Mouse (Mus musculus) MEL (cell line): ENCODE measurements at regions not wholly inside any gene's neighbourhood (a gene's known extent, or its start where the extent isn't known, plus 50 kb on each side); places are given as distances from the start of the nearest gene placed in this dataset.

Experiments used
- DNase-seq: peaks from one replicate; pipeline ENCODE4 v3.0.0; 2011; ENCODE audit warnings: low read depth, low spot score
- H3K27ac ChIP-seq: 2 replicates; pipeline ENCODE4 v1.5.1; 2012; ENCODE audit warnings: low read depth, mild to moderate bottlenecking, control low read depth, low read length, moderate library complexity; ENCODE audit not compliant: control insufficient read depth
- H3K27me3 ChIP-seq, 2 experiments: fragments of 150-350 bp in 1 of 2; sonication (generic) in 1 of 2; 2 replicates each; pipeline ENCODE4 v1.6.1; 2012; ENCODE audit warnings: low read length in 2 of 2, mild to moderate bottlenecking in 2 of 2, improper control_type of control experiment in 1 of 2, moderate library complexity in 1 of 2; ENCODE audit not compliant: insufficient read depth in 2 of 2, control insufficient read depth in 1 of 2
- H3K36me3 ChIP-seq, 2 experiments: 2 replicates each; pipeline ENCODE4 v1.6.1; 2012 to 2014; ENCODE audit warnings: low read length in 2 of 2, improper control_type of control experiment in 1 of 2, inconsistent platforms in 1 of 2, mild to moderate bottlenecking in 1 of 2; ENCODE audit not compliant: insufficient read depth in 2 of 2, control insufficient read depth in 1 of 2
- H3K4me1 ChIP-seq, 2 experiments: fragments of 150-350 bp in 1 of 2; sonication (generic) in 1 of 2; 2 replicates each; pipeline ENCODE4 v1.6.1; 2012; ENCODE audit warnings: low read length in 2 of 2, improper control_type of control experiment in 1 of 2, mild to moderate bottlenecking in 1 of 2; ENCODE audit not compliant: insufficient read depth in 2 of 2, control insufficient read depth in 1 of 2
- H3K4me3 ChIP-seq, 2 experiments: fragments of 150-350 bp in 1 of 2; sonication (generic) in 1 of 2; 2 replicates each; pipeline ENCODE4 v1.5.1; 2012; ENCODE audit warnings: low read depth in 2 of 2, low read length in 2 of 2, mild to moderate bottlenecking in 2 of 2, moderate library complexity in 2 of 2, control low read depth in 1 of 2, improper control_type of control experiment in 1 of 2; ENCODE audit not compliant: control insufficient read depth in 1 of 2, insufficient read depth in 1 of 2
- H3K79me2 ChIP-seq: 2 replicates; pipeline ENCODE4 v1.6.1; 2012; ENCODE audit warnings: mild to moderate bottlenecking, low read length, moderate library complexity; ENCODE audit not compliant: control insufficient read depth, poor library complexity, insufficient read depth
- H3K9ac ChIP-seq: 2 replicates; pipeline ENCODE4 v1.6.1; 2012; ENCODE audit warnings: low read depth, mild to moderate bottlenecking, control low read depth, low read length, moderate library complexity; ENCODE audit not compliant: control insufficient read depth, poor library complexity, severe bottlenecking
- H3K9me3 ChIP-seq: fragments of 150-350 bp; sonication (generic); replicated peaks from 2 replicates; pipeline ENCODE4 v1.6.1; 2012; ENCODE audit warnings: mild to moderate bottlenecking, low read length, improper control_type of control experiment, moderate library complexity; ENCODE audit not compliant: insufficient read depth
- CHD1 ChIP-seq: IDR thresholded peaks from 2 replicates; pipeline ENCODE4 v1.6.1; 2012; ENCODE audit warnings: low read depth, mild to moderate bottlenecking, inconsistent platforms, low read length, improper control_type of control experiment
- CHD2 ChIP-seq: IDR thresholded peaks from 2 replicates; pipeline ENCODE4 v1.6.1; 2011; ENCODE audit warnings: low read length, improper control_type of control experiment
- CTCF ChIP-seq, 3 experiments: IDR thresholded peaks in 2 of 3; conservative IDR thresholded peaks in 1 of 3; 2 replicates each; pipeline ENCODE4 v1.5.1; 2011 to 2012; ENCODE audit warnings: low read length in 3 of 3, low read depth in 2 of 3, mild to moderate bottlenecking in 2 of 3, improper control_type of control experiment in 1 of 3, inconsistent platforms in 1 of 3, mixed read lengths in 1 of 3, moderate library complexity in 1 of 3; ENCODE audit not compliant: control insufficient read depth in 1 of 3, insufficient read depth in 1 of 3, poor library complexity in 1 of 3, severe bottlenecking in 1 of 3
- E2F4 ChIP-seq: IDR thresholded peaks from 2 replicates; pipeline ENCODE4 v1.6.1; 2011; ENCODE audit warnings: low read depth, low read length, improper control_type of control experiment, borderline replicate concordance
- ELF1 ChIP-seq: IDR thresholded peaks from 2 replicates; pipeline ENCODE4 v1.6.1; 2014; ENCODE audit warnings: low read depth, mild to moderate bottlenecking, inconsistent platforms, low read length, improper control_type of control experiment, moderate library complexity
- EP300 ChIP-seq, 2 experiments: IDR thresholded peaks; 2 replicates each; pipeline ENCODE4 v1.6.1; 2011; ENCODE audit warnings: improper control_type of control experiment in 2 of 2, low read length in 2 of 2, low read depth in 1 of 2, mild to moderate bottlenecking in 1 of 2
- ETS1 ChIP-seq: IDR thresholded peaks from 2 replicates; pipeline ENCODE4 v1.6.1; 2012; ENCODE audit warnings: low read depth, mild to moderate bottlenecking, inconsistent platforms, low read length, improper control_type of control experiment, moderate library complexity
- HCFC1 ChIP-seq: IDR thresholded peaks from 2 replicates; pipeline ENCODE4 v1.6.1; 2012; ENCODE audit warnings: low read depth, mild to moderate bottlenecking, inconsistent platforms, low read length, improper control_type of control experiment, moderate library complexity
- MAX ChIP-seq: IDR thresholded peaks from 2 replicates; pipeline ENCODE4 v1.6.1; 2011; ENCODE audit warnings: low read length, improper control_type of control experiment
- MEF2A ChIP-seq: IDR thresholded peaks from 2 replicates; pipeline ENCODE4 v1.6.1; 2014; ENCODE audit warnings: low read depth, mild to moderate bottlenecking, inconsistent platforms, low read length, improper control_type of control experiment; ENCODE audit not compliant: poor library complexity, insufficient replicate concordance, severe bottlenecking; ENCODE audit errors: extremely low read depth
- MYB ChIP-seq: IDR thresholded peaks from 2 replicates; pipeline ENCODE4 v1.6.1; 2011; ENCODE audit warnings: mild to moderate bottlenecking, low read depth, low read length, improper control_type of control experiment
- MYC ChIP-seq: IDR thresholded peaks from 2 replicates; pipeline ENCODE4 v1.6.1; 2011; ENCODE audit warnings: low read depth, mild to moderate bottlenecking, low read length, improper control_type of control experiment, moderate library complexity
- NELFE ChIP-seq: IDR thresholded peaks from 2 replicates; pipeline ENCODE4 v1.6.1; 2011; ENCODE audit warnings: low read depth, low read length, improper control_type of control experiment
- NRF1 ChIP-seq: IDR thresholded peaks from 2 replicates; pipeline ENCODE4 v1.6.1; 2014; ENCODE audit warnings: low read depth, mild to moderate bottlenecking, inconsistent platforms, low read length, improper control_type of control experiment, moderate library complexity; ENCODE audit not compliant: poor library complexity, insufficient read depth, severe bottlenecking
- POLR2A ChIP-seq, 2 experiments: IDR thresholded peaks; 2 replicates each; pipeline ENCODE4 v1.6.1; 2011 to 2012; ENCODE audit warnings: low read length in 2 of 2, mild to moderate bottlenecking in 2 of 2, control low read depth in 1 of 2, improper control_type of control experiment in 1 of 2, low read depth in 1 of 2, moderate library complexity in 1 of 2; ENCODE audit not compliant: control insufficient read depth in 1 of 2, insufficient read depth in 1 of 2, poor library complexity in 1 of 2
- POLR2AphosphoS2 ChIP-seq: IDR thresholded peaks from 2 replicates; pipeline ENCODE4 v1.6.1; 2011; ENCODE audit warnings: low read length, improper control_type of control experiment
- POLR2AphosphoS5 ChIP-seq: IDR thresholded peaks from 2 replicates; pipeline ENCODE4 v1.6.1; 2012; ENCODE audit warnings: low read depth, borderline replicate concordance, mild to moderate bottlenecking, inconsistent platforms, low read length, moderate library complexity, mixed read lengths
- RAD21 ChIP-seq: IDR thresholded peaks from 2 replicates; pipeline ENCODE4 v1.6.1; 2011; ENCODE audit warnings: mild to moderate bottlenecking, low read depth, low read length, improper control_type of control experiment
- SIN3A ChIP-seq: IDR thresholded peaks from 2 replicates; pipeline ENCODE4 v1.6.1; 2012; ENCODE audit warnings: low read length, improper control_type of control experiment, inconsistent platforms
- SMC3 ChIP-seq: IDR thresholded peaks from 2 replicates; pipeline ENCODE4 v1.6.1; 2011; ENCODE audit warnings: low read depth, low read length, improper control_type of control experiment
- TCF12 ChIP-seq: IDR thresholded peaks from 2 replicates; pipeline ENCODE4 v1.6.1; 2014; ENCODE audit warnings: low read depth, mild to moderate bottlenecking, inconsistent platforms, low read length, improper control_type of control experiment, moderate library complexity
- USF1 ChIP-seq: IDR thresholded peaks from 2 replicates; pipeline ENCODE4 v1.6.1; 2014; ENCODE audit warnings: low read depth, mild to moderate bottlenecking, inconsistent platforms, low read length, improper control_type of control experiment, moderate library complexity
- USF2 ChIP-seq, 2 experiments: IDR thresholded peaks; 2 replicates each; pipeline ENCODE4 v1.6.1; 2011 to 2012; ENCODE audit warnings: improper control_type of control experiment in 2 of 2, low read length in 2 of 2, borderline replicate concordance in 1 of 2, inconsistent platforms in 1 of 2, low read depth in 1 of 2, mild to moderate bottlenecking in 1 of 2; ENCODE audit not compliant: insufficient read depth in 1 of 2
- ZC3H11A ChIP-seq: IDR thresholded peaks from 2 replicates; pipeline ENCODE4 v1.6.1; 2012; ENCODE audit warnings: low read depth, mild to moderate bottlenecking, inconsistent platforms, low read length, improper control_type of control experiment
- ZMIZ1 ChIP-seq: IDR thresholded peaks from 2 replicates; pipeline ENCODE4 v1.6.1; 2012; ENCODE audit warnings: low read depth, mild to moderate bottlenecking, inconsistent platforms, low read length, improper control_type of control experiment, moderate library complexity
- ZNF384 ChIP-seq: IDR thresholded peaks from 2 replicates; pipeline ENCODE4 v1.6.1; 2012; ENCODE audit warnings: low read depth, mild to moderate bottlenecking, inconsistent platforms, low read length, improper control_type of control experiment

DNA sequence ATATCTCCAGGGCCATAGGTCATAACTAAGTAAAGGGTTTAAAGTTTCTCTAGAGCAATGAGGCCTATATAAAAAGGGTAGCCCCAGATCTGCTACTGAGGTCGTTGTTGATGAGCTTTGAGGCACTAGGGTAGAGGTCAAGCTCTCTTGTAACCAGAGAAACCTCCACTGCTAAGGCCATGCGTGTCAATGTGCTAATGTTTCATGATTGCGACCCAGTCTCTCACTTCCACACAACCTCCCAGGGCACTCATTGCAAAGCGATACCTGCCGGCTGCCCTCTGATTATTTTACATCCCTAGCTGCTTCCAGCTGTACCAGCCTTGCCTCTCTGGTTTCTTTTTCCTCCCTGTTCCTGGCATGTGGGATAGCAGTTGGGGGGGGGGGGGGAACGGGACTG is 169.6 kb upstream of the Bdnf start:
- H3K27me3 ChIP-seq: no peaks in the 10 kb centered on the region
- no peak overlapping the region for H3K27ac ChIP-seq
- no peak overlapping the region for H3K9ac ChIP-seq
- TF ChIP-seq NELFE (no peak), CHD2 (no peak), TCF12 (no peak), SMC3 (no peak), CHD1 (no peak), SIN3A (no peak), NRF1 (no peak), USF1 (no peak), ELF1 (no peak), EP300 (IDR thresholded peaks at IDR 0.05; ENCODE audit: low read depth in 1 of 2, low read length in 2 of 2) (no peak), USF2 (IDR thresholded peaks at IDR 0.05; ENCODE audit: borderline replicate concordance in 1 of 2, insufficient read depth in 1 of 2, low read depth in 1 of 2, low read length in 2 of 2) (no peak), HCFC1 (no peak)
- H3K9me3 ChIP-seq: no peaks in the 10 kb centered on the region
- DNase-seq: no peak
- no peaks in the 10 kb centered on the region for H3K36me3 ChIP-seq
- no peaks in the 10 kb centered on the region for H3K79me2 ChIP-seq
- no peaks in the 10 kb centered on the region for H3K4me1 ChIP-seq
- H3K4me3 ChIP-seq: no peak overlapping the region

GRCm38 (mm10) chr2:109510070-109510979 is 164.2 kb upstream of the Bdnf start:
- Histone ChIP-seq H3K4me1 (no peaks in the 10 kb centered on the region), H3K9me3 (no peaks in the 10 kb centered on the region), H3K9ac (no peak overlapping the region), H3K27ac (no peak overlapping the region), H3K4me3 (no peak overlapping the region), H3K79me2 (no peaks in the 10 kb centered on the region), H3K27me3 (no peaks in the 10 kb centered on the region), H3K36me3 (no peaks in the 10 kb centered on the region)
- no peak for TF ChIP-seq NRF1
- TF ChIP-seq NELFE: no peak
- TF ChIP-seq CHD1: no peak
- TF ChIP-seq POLR2A (IDR thresholded peaks at IDR 0.05; ENCODE audit: control insufficient read depth in 1 of 2, insufficient read depth in 1 of 2, low read depth in 1 of 2, low read length in 2 of 2, poor library complexity in 1 of 2): no peak
- TF ChIP-seq ZC3H11A: no peak
- no peak for TF ChIP-seq CTCF (IDR thresholded peaks at IDR 0.05 in 2 of 3, conservative IDR thresholded peaks at IDR 0.05 in 1 of 3; ENCODE audit: control insufficient read depth in 1 of 3, insufficient read depth in 1 of 3, low read depth in 2 of 3, low read length in 3 of 3, poor library complexity in 1 of 3, severe bottlenecking in 1 of 3)
- TF ChIP-seq ZMIZ1: no peak
- no peak for TF ChIP-seq MYC
- no peak for TF ChIP-seq EP300 (IDR thresholded peaks at IDR 0.05; ENCODE audit: low read depth in 1 of 2, low read length in 2 of 2)
- TF ChIP-seq ETS1: no peak
- TF ChIP-seq MAX: no peak
- TF ChIP-seq POLR2AphosphoS2: no peak
- no peak for TF ChIP-seq ZNF384
- no peak for TF ChIP-seq E2F4
- no peak for TF ChIP-seq RAD21
- no peak for TF ChIP-seq MYB
- TF ChIP-seq POLR2AphosphoS5: no peak
- no peak for TF ChIP-seq SMC3
- TF ChIP-seq MEF2A: no peak
- TF ChIP-seq HCFC1: no peak
- no peak for DNase-seq
